Mouse (Mus musculus): ENCODE results near the gene Fip1l1. TPM values are rescaled to one million over a fixed set of nuclear protein-coding genes. Genes with fewer than 3 reads are reported as not detected.

Fip1l1 gene
- 6.2 and 7.3 TPM in 2 replicates for polyA plus RNA-seq (2012)

DNA sequence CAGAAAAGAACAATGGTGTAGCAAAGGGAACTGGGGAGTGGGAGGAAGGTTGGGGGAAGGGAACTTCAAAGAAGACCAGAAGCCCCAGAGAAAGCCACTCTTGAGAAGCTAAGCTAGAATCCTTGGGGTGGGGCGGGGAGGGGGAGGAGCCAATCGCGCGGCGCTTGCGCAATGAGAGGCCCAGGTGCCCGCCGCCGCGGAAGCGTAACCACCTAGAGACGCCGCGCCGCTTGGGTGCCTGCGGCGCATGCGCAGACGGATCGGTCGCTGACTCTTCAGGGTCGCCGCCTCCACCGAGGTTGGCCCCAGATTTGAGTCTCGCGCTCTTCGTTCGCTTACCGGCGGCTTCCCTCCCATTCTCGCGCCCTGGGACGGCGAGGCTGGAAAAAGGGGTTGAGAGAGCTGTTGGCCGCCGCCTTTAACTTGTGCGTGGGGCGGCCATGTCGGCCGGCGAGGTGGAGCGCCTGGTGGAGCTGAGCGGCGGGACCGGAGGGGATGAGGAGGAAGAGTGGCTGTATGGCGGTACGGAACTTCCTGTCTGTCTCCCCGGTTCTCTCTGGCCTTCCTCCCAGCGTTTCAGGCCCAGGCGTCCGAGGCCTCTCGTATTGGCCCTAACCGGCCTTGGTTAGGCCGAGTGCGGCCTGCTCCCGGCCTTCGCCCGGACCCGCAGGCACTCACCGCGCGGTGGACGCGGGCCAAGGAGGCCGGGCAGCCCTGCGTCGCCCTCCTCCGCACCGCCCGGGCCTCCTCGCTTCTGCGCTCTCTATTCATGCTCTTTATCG is at the start of gene Fip1l1:
TSS of gene Fip1l1 (plus strand) at position 210 of the 782 bp plus-strand sequence.
- TF ChIP-seq TAL1 (IDR thresholded peaks at IDR 0.05; ENCODE audit: low read length) = no peak
- TF ChIP-seq GATA1 (IDR thresholded peaks at IDR 0.05; ENCODE audit: low read length) = no peak
- H3K4me1 ChIP-seq (ENCODE audit: control insufficient read depth) = peaks cover 45% of the 10 kb centered on the region
- peaks cover 32% of the 10 kb centered on the region for H3K36me3 ChIP-seq (ENCODE audit: control insufficient read depth)

DNA sequence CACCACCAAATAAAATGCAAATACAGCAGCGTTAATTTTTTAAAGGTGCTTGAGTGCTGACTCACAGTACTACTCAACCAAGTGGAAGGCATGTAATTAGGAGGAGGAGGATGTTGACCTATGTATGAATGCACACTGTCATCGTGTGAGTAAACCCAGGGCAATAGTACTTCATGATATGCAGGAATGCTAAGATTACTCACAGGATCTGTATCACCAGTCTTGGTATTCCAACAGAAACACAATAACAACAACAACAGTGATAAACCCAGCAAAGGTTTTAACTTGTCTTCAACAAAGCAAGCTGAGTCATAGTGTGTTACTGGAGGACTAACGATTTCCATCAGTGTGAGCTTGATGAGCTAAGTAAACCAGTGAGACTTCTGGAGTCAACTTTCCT is 42.5 kb upstream of the Fip1l1 start:
- H3K36me3 ChIP-seq (ENCODE audit: control insufficient read depth) = no peaks in the 10 kb centered on the region
- H3K27me3 ChIP-seq (ENCODE audit: control insufficient read depth) = no peaks in the 10 kb centered on the region
- no peak for TF ChIP-seq GATA1 (IDR thresholded peaks at IDR 0.05; ENCODE audit: low read length)
- TF ChIP-seq TAL1 (IDR thresholded peaks at IDR 0.05; ENCODE audit: low read length) = no peak
- H3K9me3 ChIP-seq (ENCODE audit: control insufficient read depth, low read length) = no peaks in the 10 kb centered on the region
- H3K4me3 ChIP-seq (replicated peaks) = no peak overlapping the region
- H3K4me1 ChIP-seq (ENCODE audit: control insufficient read depth) = no peaks in the 10 kb centered on the region

More for the DNA sequence above, at the start of gene Fip1l1:
- no peaks in the 10 kb centered on the region for H3K27me3 ChIP-seq (ENCODE audit: control insufficient read depth)
- H3K9me3 ChIP-seq (ENCODE audit: control insufficient read depth, low read length) = no peaks in the 10 kb centered on the region
- peak within 1 kb of the TSS; percentile 97 for H3K4me3 ChIP-seq (replicated peaks)

DNA sequence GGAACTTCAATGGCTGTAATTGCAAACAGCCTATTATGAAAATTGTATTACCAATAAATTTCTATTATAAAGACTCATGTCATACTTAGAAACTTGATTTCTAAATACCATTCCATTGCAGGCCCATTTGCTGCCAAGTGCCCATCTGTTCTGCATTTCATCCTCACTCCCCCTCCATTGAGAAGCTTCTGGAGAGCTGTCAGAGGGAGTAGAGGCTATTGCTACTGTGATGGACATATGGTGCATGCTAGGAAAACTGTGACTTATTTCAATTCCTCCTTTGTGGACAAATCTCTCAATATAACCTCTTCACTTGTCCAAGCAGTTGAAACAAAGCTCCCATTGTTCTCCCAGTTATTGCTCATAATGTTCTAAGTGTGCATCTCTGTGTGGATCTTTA is 23.6 kb upstream of the Fip1l1 start:
- Histone ChIP-seq H3K9me3 (ENCODE audit: control insufficient read depth, low read length) (no peaks in the 10 kb centered on the region), H3K4me3 (replicated peaks) (no peak overlapping the region), H3K4me1 (ENCODE audit: control insufficient read depth) (no peaks in the 10 kb centered on the region), H3K36me3 (ENCODE audit: control insufficient read depth) (peaks cover 6% of the 10 kb centered on the region; the same call in 1 of the 2 replicates), H3K27me3 (ENCODE audit: control insufficient read depth) (no peaks in the 10 kb centered on the region)
- no peak for TF ChIP-seq GATA1 (IDR thresholded peaks at IDR 0.05; ENCODE audit: low read length)
- no peak for TF ChIP-seq TAL1 (IDR thresholded peaks at IDR 0.05; ENCODE audit: low read length)

DNA sequence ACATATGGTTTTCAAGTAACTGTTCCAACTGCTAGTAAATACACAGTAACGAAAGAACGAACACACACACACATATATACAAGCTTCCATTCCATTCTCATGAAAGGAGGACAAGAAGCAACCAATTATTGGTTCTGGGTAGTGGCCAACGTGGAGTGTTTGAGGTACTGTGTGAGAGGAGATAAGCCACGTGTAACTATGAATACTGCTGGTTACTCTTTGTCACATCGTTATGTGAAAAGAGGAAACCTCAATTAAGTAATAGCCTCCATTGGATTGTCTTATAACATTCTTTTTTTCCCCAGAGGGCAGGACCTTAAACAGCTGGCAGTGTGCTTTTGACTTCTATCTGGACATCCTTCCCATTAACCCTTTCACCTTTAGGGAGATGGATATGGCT is 8.2 kb upstream of the Fip1l1 start:
- H3K36me3 ChIP-seq (ENCODE audit: control insufficient read depth) = peaks cover 5% of the 10 kb centered on the region
- no peak overlapping the region for H3K4me3 ChIP-seq (replicated peaks)

DNA sequence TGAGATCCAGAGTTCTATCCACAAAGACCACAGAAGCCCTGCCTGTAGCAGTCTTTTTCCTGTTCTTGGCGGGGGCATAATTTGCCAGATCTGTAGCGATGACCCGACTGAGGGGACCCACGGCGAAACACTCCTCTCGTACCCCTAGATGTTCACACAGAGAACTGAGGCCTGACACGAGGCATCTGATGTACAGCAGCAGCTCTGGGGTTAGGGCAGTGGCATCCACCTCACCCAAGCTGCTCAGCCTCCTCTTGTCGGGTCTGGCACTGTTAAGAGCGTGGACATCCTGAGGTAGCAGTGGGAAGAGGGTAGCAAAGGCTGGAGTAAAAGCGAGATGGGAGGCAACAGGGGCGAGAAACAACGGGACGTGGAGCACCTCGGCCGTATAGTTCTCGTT is 4.5 kb upstream of the Fip1l1 start:
- TF ChIP-seq GATA1 (IDR thresholded peaks at IDR 0.05; ENCODE audit: low read length) (no peak), TAL1 (IDR thresholded peaks at IDR 0.05; ENCODE audit: low read length) (no peak)
- Histone ChIP-seq H3K36me3 (ENCODE audit: control insufficient read depth) (no peaks in the 10 kb centered on the region), H3K9me3 (ENCODE audit: control insufficient read depth, low read length) (no peaks in the 10 kb centered on the region), H3K27me3 (ENCODE audit: control insufficient read depth) (no peaks in the 10 kb centered on the region), H3K4me3 (replicated peaks) (peak overlapping the region; percentile 86), H3K4me1 (ENCODE audit: control insufficient read depth) (peaks cover 59% of the 10 kb centered on the region)

More for the DNA sequence above, 8.2 kb upstream of the Fip1l1 start:
- peaks cover 42% of the 10 kb centered on the region for H3K4me1 ChIP-seq (ENCODE audit: control insufficient read depth)
- no peaks in the 10 kb centered on the region for H3K27me3 ChIP-seq (ENCODE audit: control insufficient read depth)
- no peaks in the 10 kb centered on the region for H3K9me3 ChIP-seq (ENCODE audit: control insufficient read depth, low read length)
- TF ChIP-seq GATA1 (IDR thresholded peaks at IDR 0.05; ENCODE audit: low read length) (no peak), TAL1 (IDR thresholded peaks at IDR 0.05; ENCODE audit: low read length) (no peak)

DNA sequence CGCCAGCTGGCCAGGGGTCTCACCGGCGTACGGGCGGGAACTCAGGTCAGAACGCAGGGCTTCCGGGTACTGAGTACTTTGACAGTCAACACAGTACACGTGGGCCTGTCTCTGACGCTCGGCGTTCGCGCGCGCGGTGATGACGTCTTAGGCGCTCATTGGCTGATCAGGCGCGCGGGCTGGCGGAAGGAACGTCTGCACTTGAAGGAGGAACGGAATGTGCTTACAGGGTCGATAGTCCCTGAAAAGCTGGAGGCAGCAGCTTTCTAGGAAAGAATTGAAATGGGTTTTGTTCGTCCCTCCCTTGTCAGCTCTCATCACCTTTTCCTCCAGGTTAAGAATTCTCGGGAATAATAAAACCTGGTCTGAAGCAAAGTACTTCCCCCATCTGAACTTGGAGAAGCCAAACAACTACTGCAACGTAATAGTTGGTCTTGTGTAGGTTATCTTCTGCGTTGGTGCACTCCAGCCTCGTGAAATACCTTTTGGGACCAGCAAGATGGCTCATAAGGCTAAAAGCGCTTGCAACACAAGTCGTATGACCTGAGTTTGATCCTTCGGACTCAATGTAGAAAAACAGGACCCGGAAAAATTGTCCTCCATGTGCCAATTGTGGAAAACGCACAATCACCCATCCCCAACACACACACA is 3.5 kb upstream of the Fip1l1 start, which contains the start of gene Scfd2:
TSS of gene Scfd2 (minus strand) at position 130 of the 651 bp plus-strand sequence.
- TF ChIP-seq TAL1 (IDR thresholded peaks at IDR 0.05; ENCODE audit: low read length) (no peak), GATA1 (IDR thresholded peaks at IDR 0.05; ENCODE audit: low read length) (no peak)
- H3K4me1 ChIP-seq (ENCODE audit: control insufficient read depth) = peaks cover 62% of the 10 kb centered on the region

DNA sequence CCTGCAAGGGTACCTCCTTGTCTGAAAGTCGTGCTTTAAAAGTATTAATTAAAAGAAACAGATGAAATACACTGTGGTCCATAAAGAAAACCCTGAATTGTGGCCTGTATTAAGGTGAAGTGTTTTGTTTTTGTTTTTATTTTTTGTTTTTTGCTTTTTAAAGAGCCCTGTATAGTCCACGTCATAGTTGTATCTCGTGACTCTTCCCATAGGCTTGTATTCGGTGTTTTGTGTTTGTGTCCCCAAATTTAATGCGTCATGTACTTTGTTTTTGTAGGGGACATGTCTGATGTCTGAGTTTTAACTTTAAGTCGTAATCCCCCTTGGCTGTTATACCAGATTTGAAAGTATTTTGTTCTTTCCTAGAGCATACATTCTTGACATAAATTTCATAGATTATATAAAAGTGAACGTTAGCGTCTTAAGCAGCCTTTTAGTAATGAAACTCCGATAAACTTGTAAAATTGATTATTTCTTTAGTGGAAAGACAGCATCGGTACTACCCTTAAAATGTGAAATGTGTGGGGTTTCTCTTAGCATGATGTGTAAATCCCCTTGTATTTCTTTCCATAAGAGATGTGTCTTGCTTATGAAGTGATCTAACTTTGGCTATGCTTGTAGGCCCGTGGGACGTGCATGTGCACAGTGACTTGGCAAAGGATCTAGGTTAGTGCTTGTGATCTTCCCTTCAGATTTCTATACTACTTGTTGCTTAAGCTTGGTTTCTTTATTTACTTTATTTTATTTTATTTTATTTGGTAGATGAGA is 1.1 kb downstream of the Fip1l1 start:
- Histone ChIP-seq H3K4me1 (ENCODE audit: control insufficient read depth) (peaks cover 36% of the 10 kb centered on the region), H3K9me3 (ENCODE audit: control insufficient read depth, low read length) (no peaks in the 10 kb centered on the region), H3K27me3 (ENCODE audit: control insufficient read depth) (no peaks in the 10 kb centered on the region), H3K4me3 (replicated peaks) (peak overlapping the region; percentile 97), H3K36me3 (ENCODE audit: control insufficient read depth) (peaks cover 41% of the 10 kb centered on the region)
- TF ChIP-seq GATA1 (IDR thresholded peaks at IDR 0.05; ENCODE audit: low read length) (no peak), TAL1 (IDR thresholded peaks at IDR 0.05; ENCODE audit: low read length) (no peak)

More for the DNA sequence above, 3.5 kb upstream of the Fip1l1 start, which contains the start of gene Scfd2:
- Histone ChIP-seq H3K9me3 (ENCODE audit: control insufficient read depth, low read length) (no peaks in the 10 kb centered on the region), H3K27me3 (ENCODE audit: control insufficient read depth) (no peaks in the 10 kb centered on the region), H3K36me3 (ENCODE audit: control insufficient read depth) (no peaks in the 10 kb centered on the region), H3K4me3 (replicated peaks) (peak within 1 kb of the TSS; percentile 86)

DNA sequence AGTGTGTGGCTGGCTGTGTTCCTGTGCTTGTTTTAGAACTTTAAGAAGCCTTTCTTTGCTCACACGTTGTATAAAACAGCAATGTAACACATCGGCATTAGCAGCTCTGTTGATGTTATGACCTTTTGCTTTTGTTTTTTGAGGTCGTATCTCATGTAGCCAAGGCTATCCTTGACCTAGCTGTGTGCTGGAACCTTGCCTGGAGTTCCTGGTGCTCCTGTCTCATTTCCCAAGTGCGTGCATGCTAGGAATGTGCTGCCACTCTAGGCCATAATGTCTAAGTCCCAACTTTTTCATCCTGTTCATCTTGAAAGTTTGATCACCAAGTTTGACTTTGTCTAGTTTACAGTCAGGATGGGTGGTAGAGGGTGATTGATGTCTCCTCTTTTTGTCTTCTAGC is 10.4 kb downstream of the Fip1l1 start:
- no peak overlapping the region for H3K4me3 ChIP-seq (replicated peaks)
- no peaks in the 10 kb centered on the region for H3K4me1 ChIP-seq (ENCODE audit: control insufficient read depth)
- no peaks in the 10 kb centered on the region for H3K9me3 ChIP-seq (ENCODE audit: control insufficient read depth, low read length)
- H3K36me3 ChIP-seq (ENCODE audit: control insufficient read depth) = peaks cover 94% of the 10 kb centered on the region
- TF ChIP-seq TAL1 (IDR thresholded peaks at IDR 0.05; ENCODE audit: low read length) (no peak), GATA1 (IDR thresholded peaks at IDR 0.05; ENCODE audit: low read length) (no peak)
- no peaks in the 10 kb centered on the region for H3K27me3 ChIP-seq (ENCODE audit: control insufficient read depth)

DNA sequence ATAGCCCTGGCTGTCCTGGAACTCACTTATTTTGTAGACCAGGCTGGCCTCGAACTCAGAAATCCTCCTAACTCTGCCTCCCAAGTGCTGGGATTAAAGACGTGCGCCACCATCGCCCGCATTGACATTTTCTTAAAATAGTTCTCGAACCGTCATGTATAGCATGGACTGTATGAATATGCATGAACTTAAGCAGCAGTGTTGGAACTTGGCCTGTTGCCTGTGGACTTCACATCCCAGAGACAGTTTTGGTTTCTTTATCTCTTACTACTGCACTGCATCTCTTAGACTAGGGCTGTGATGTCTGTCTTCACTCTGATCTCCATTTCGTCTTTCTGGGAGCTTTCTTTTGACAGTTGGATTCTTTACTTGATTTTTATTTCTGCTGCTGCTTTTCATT is 14.3 kb downstream of the Fip1l1 start:
- TF ChIP-seq GATA1 (IDR thresholded peaks at IDR 0.05; ENCODE audit: low read length) (no peak), TAL1 (IDR thresholded peaks at IDR 0.05; ENCODE audit: low read length) (no peak)
- Histone ChIP-seq H3K27me3 (ENCODE audit: control insufficient read depth) (no peaks in the 10 kb centered on the region), H3K4me1 (ENCODE audit: control insufficient read depth) (no peaks in the 10 kb centered on the region), H3K4me3 (replicated peaks) (no peak overlapping the region), H3K9me3 (ENCODE audit: control insufficient read depth, low read length) (no peaks in the 10 kb centered on the region), H3K36me3 (ENCODE audit: control insufficient read depth) (peaks cover 88% of the 10 kb centered on the region)

All from erythroblast, embryonic 14.5 days (primary cell).